Mouse (Mus musculus): ENCODE data around the gene Unc45a.
"Not testable (repeated sequence)": the region's sequence is repeated elsewhere in the genome, so short reads cannot be mapped to it uniquely, and the experiment has no call there.

Unc45a gene

GRCm38 (mm10) chr7:80325292-80325868, 15.4 kb downstream of the Unc45a start:
- DNase-seq (ENCODE audit: low spot score in 2 of 2): peak in 1 of 2 experiments; percentile 62

- DNase-seq (ENCODE audit: low spot score in 2 of 2): not testable (repeated sequence)
These were observed 16.0 kb downstream of the Unc45a start for GRCm38 (mm10) chr7:80324816-80325119.

GRCm38 (mm10) chr7:80324043-80324815, 16.6 kb downstream of the Unc45a start, which contains the start of gene Rccd1:
Gene Rccd1, minus strand, starts transcription at chr7:80324454.
- DNase-seq (ENCODE audit: low spot score in 2 of 2): peak; percentile 92 to 97

- DNase-seq (ENCODE audit: low spot score in 2 of 2): peak in 1 of 2 experiments; percentile 55
These were observed 17.5 kb downstream of the Unc45a start for GRCm38 (mm10) chr7:80323336-80323735.

GRCm38 (mm10) chr7:80319846-80320496, 20.8 kb downstream of the Unc45a start:
- DNase-seq (ENCODE audit: low spot score in 2 of 2): peak in 1 of 2 experiments; percentile 58

GRCm38 (mm10) chr7:80318670-80319069, 22.1 kb downstream of the Unc45a start:
- DNase-seq (ENCODE audit: low spot score in 2 of 2): peak in 1 of 2 experiments; percentile 58

- DNase-seq (ENCODE audit: low spot score in 2 of 2): no peak
These were observed 23.2 kb downstream of the Unc45a start for GRCm38 (mm10) chr7:80317439-80318115.

GRCm38 (mm10) chr7:80315733-80316132, 25.1 kb downstream of the Unc45a start:
- no peak for DNase-seq (ENCODE audit: low spot score in 2 of 2)

GRCm38 (mm10) chr7:80310771-80311170, 30.0 kb downstream of the Unc45a start:
- DNase-seq (ENCODE audit: low spot score in 2 of 2): no peak

GRCm38 (mm10) chr7:80307766-80308165, 33.0 kb downstream of the Unc45a start:
- DNase-seq (ENCODE audit: low spot score in 2 of 2): no peak

- no peak for DNase-seq (ENCODE audit: low spot score in 2 of 2)
These were observed 39.3 kb downstream of the Unc45a start for GRCm38 (mm10) chr7:80301522-80301921.

GRCm38 (mm10) chr7:80299568-80299967, 41.2 kb downstream of the Unc45a start:
- DNase-seq (ENCODE audit: low spot score in 2 of 2): no peak

- DNase-seq (ENCODE audit: low spot score in 2 of 2): no peak
These were observed 42.1 kb downstream of the Unc45a start for GRCm38 (mm10) chr7:80298754-80299153.

GRCm38 (mm10) chr7:80297041-80297440, 43.8 kb downstream of the Unc45a start:
- DNase-seq (ENCODE audit: low spot score in 2 of 2): no peak

GRCm38 (mm10) chr7:80296462-80296861, 44.3 kb downstream of the Unc45a start:
- DNase-seq (ENCODE audit: low spot score in 2 of 2): no peak

- peak; percentile 35 to 71 for DNase-seq (ENCODE audit: low spot score in 2 of 2)
These were observed 45.8 kb downstream of the Unc45a start for GRCm38 (mm10) chr7:80294764-80295648.

GRCm38 (mm10) chr7:80294062-80294763, 46.6 kb downstream of the Unc45a start, which contains the start of gene Prc1:
Gene Prc1, plus strand, starts transcription at chr7:80294450.
- peak; percentile 99 to 100 for DNase-seq (ENCODE audit: low spot score in 2 of 2)

- no peak for DNase-seq (ENCODE audit: low spot score in 2 of 2)
These were observed 53.1 kb downstream of the Unc45a start for GRCm38 (mm10) chr7:80287736-80288135.

- DNase-seq (ENCODE audit: low spot score in 2 of 2): no peak
These were observed 55.1 kb downstream of the Unc45a start for GRCm38 (mm10) chr7:80285725-80286124.

GRCm38 (mm10) chr7:80284391-80284790, 56.4 kb downstream of the Unc45a start:
- DNase-seq (ENCODE audit: low spot score in 2 of 2): no peak
